Mouse (Mus musculus) bone marrow macrophage, adult 2 months (primary cell): ENCODE results near the gene 9930022D16Rik.
A peak's percentile ranks its signal among the peaks of the same experiment; 100 is the strongest.

Experiments
- CTCF ChIP-seq: IDR thresholded peaks from 2 replicates; pipeline ENCODE4 v1.5.1; 2012; ENCODE audit warnings: low read depth, mild to moderate bottlenecking, low read length, moderate library complexity
- POLR2A ChIP-seq: IDR thresholded peaks from 2 replicates; pipeline ENCODE4 v1.6.1; 2012; ENCODE audit warnings: mild to moderate bottlenecking, low read depth, low read length, borderline replicate concordance

DNA sequence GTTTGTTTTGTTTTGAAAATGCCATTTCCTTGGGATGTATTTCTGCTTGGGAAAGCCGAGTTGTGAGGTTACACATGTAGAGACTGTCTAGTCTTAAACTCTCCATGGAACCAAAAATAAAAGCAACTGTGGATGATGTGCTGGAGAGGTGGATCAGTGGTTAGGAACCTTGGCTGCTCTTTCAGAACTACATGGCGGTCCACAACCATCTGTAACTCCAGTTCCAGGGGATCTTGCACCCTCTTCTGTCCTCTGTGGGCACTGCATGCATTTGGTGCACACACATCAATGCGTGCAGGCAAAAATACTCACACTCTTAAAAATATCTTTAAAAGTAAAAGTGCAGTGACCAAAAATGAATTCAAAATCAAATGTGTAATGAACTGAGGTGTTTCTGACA lies 27.4 kb downstream of the 9930022D16Rik start:
- TF ChIP-seq POLR2A, result no peak
- TF ChIP-seq CTCF, result peak; percentile 45
